Mouse (Mus musculus) granulocyte monocyte progenitor cell, adult 5-6 weeks (primary cell): Measurements from ENCODE around the gene Ankrd34a. TPM values are rescaled to one million over a fixed set of nuclear protein-coding genes. Genes with fewer than 3 reads are reported as not detected.

Source experiments
- ATAC-seq: replicated peaks from 2 replicates; pipeline ENCODE4 v1.8.0; 2016; ENCODE audit warnings: mild to moderate bottlenecking, moderate TSS enrichment, inconsistent platforms; ENCODE audit not compliant: poor library complexity, severe bottlenecking
- total RNA-seq, 2 experiments: library from RNA; stranded (forward) in 1 of 2; stranded (reverse) in 1 of 2; fragments of 200-712, 200-1000 nt in 1 of 2; fragments of >200 nt in 1 of 2; fragmentation: Nextera tagmentation in 1 of 2; gene quantifications; 2 replicates each; pipeline ENCODE4 v1.2.3; 2014 to 2017

The Ankrd34a gene
- total RNA-seq, 2 experiments from 2014 or later: not detected

GRCm38 (mm10) chr3:96561946-96562681 is 34.3 kb upstream of the Ankrd34a start:
- no peak for ATAC-seq

GRCm38 (mm10) chr3:96563267-96563666 is 33.2 kb upstream of the Ankrd34a start:
- no peak for ATAC-seq

- ATAC-seq: no peak
Measured at GRCm38 (mm10) chr3:96563911-96564632, 32.4 kb upstream of the Ankrd34a start.

GRCm38 (mm10) chr3:96564633-96565032 is 31.8 kb upstream of the Ankrd34a start:
- peak; percentile 93 for ATAC-seq

- no peak for ATAC-seq
Measured at GRCm38 (mm10) chr3:96565105-96565504, 31.3 kb upstream of the Ankrd34a start.

GRCm38 (mm10) chr3:96566661-96567450 is 29.6 kb upstream of the Ankrd34a start:
- ATAC-seq: 0 out of 2 replicates have a peak, but pooled peaks have one; percentile 17

- no peak for ATAC-seq
Measured at GRCm38 (mm10) chr3:96568605-96569004, 27.8 kb upstream of the Ankrd34a start.

- no peak for ATAC-seq
Measured at GRCm38 (mm10) chr3:96569506-96569905, 26.9 kb upstream of the Ankrd34a start.

GRCm38 (mm10) chr3:96569966-96570605 is 26.4 kb upstream of the Ankrd34a start:
- ATAC-seq: no peak

- no peak for ATAC-seq
Measured at GRCm38 (mm10) chr3:96570643-96571042, 25.8 kb upstream of the Ankrd34a start.

- ATAC-seq: no peak
Measured at GRCm38 (mm10) chr3:96571336-96571735, 25.1 kb upstream of the Ankrd34a start.

GRCm38 (mm10) chr3:96571896-96572698 is 24.3 kb upstream of the Ankrd34a start:
- 0 out of 2 replicates have a peak, but pooled peaks have one; percentile 31 for ATAC-seq

GRCm38 (mm10) chr3:96573611-96574511 is 22.6 kb upstream of the Ankrd34a start:
- ATAC-seq: no peak

GRCm38 (mm10) chr3:96575272-96575984 is 21.0 kb upstream of the Ankrd34a start:
- ATAC-seq: no peak

GRCm38 (mm10) chr3:96576005-96576658 is 20.3 kb upstream of the Ankrd34a start:
- ATAC-seq: peak; percentile 11; the same call in 1 of the 2 replicates

GRCm38 (mm10) chr3:96576690-96577541 is 19.5 kb upstream of the Ankrd34a start, which contains the start of gene Gm16253:
TSS of gene Gm16253 (plus strand) at chr3:96576984.
- peak; percentile 80 for ATAC-seq
